ENCODE assay signal across 23 mouse cellular contexts in the genomic region with DNA sequence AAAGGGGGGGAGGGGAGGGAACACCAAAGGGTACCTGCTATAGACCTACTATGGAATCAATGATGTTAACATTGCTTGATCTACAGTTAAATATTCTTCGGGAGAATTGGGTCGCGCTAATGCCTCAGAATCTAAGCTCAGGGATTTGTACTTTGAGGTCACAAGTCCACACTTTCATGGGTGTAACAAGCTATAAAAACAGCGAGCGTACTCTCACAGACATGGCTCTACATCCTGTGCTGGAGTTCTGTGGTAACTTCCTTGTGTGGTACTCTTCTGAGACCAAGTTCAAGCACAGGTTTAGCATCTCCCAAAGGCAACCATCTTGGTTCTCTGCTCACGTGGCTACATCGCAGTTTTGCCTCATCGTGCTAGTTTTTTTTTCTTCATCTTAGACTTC.
DNase-seq lines count a peak whose midpoint lies in the region; ATAC-seq and TF ChIP-seq lines count a peak whose summit lies in the region.
"Had no signal": no experiment of that assay in that cellular context is flagged by ENCODE, and none has a peak within 500 bp of the region (broad histone marks: within the 10 kb centered on the region; RNA-seq: fewer than 3 reads in every experiment).

No protein-coding gene starts in this region.

- WGBS in heart, embryonic 10.5 days: 94% methylated on average over 8 of the region's 8 CpGs
- WGBS in intestine, postnatal 0 days: 72% methylated on average over 8 of the region's 8 CpGs
- 89% methylated on average over 8 of the region's 8 CpGs for WGBS in intestine, embryonic 15.5 days
- WGBS in large intestine, adult 2 months: 59% methylated on average over 8 of the region's 8 CpGs

- no peaks in the 10 kb centered on the region for H3K9me3 ChIP-seq in heart, embryonic 10.5 days
- H3K9me3 ChIP-seq in intestine, postnatal 0 days (ENCODE audit: control insufficient read depth): no peaks in the 10 kb centered on the region
- no peaks in the 10 kb centered on the region for H3K9me3 ChIP-seq in intestine, embryonic 15.5 days
- H3K9me3 ChIP-seq: embryonic facial prominence, embryonic 10.5 days; embryonic facial prominence, embryonic 12.5 days had no signal

- H3K4me2 ChIP-seq in intestine, postnatal 0 days (replicated peaks; ENCODE audit: low read depth): peak overlapping the region; percentile 13; the same call in 1 of the 2 replicates
- H3K4me2 ChIP-seq in intestine, embryonic 15.5 days (replicated peaks): no peak overlapping the region
- H3K4me2 ChIP-seq: embryonic facial prominence, embryonic 12.5 days had no signal

- no peak overlapping the region for H3K27ac ChIP-seq in heart, embryonic 10.5 days
- no peak overlapping the region for H3K27ac ChIP-seq in intestine, postnatal 0 days (ENCODE audit: low read depth, low read length)
- H3K27ac ChIP-seq in intestine, embryonic 15.5 days: no peak overlapping the region
- H3K27ac ChIP-seq: embryonic facial prominence, embryonic 10.5 days; embryonic facial prominence, embryonic 12.5 days had no signal

- H3K4me1 ChIP-seq in heart, embryonic 10.5 days: peaks cover 18% of the 10 kb centered on the region; the same call in 1 of the 2 replicates
- no peaks in the 10 kb centered on the region for H3K4me1 ChIP-seq in intestine, postnatal 0 days (replicated peaks; ENCODE audit: control insufficient read depth, insufficient read depth, low read length)
- 0 out of 2 replicates have a peak, but pooled peaks cover 2% of the 10 kb centered on the region for H3K4me1 ChIP-seq in intestine, embryonic 15.5 days (replicated peaks)
- H3K4me1 ChIP-seq: embryonic facial prominence, embryonic 12.5 days had no signal

- no peak for TF ChIP-seq CTCF in intestine, postnatal 0 days (IDR thresholded peaks at IDR 0.05; ENCODE audit: low read depth)

- H3K27me3 ChIP-seq in heart, embryonic 10.5 days (ENCODE audit: insufficient read depth, poor library complexity, severe bottlenecking): no peaks in the 10 kb centered on the region
- no peaks in the 10 kb centered on the region for H3K27me3 ChIP-seq in intestine, postnatal 0 days (replicated peaks; ENCODE audit: control insufficient read depth, insufficient read depth, low read length)
- H3K27me3 ChIP-seq in intestine, embryonic 15.5 days (replicated peaks): no peaks in the 10 kb centered on the region
- H3K27me3 ChIP-seq: CH12.LX; embryonic facial prominence, embryonic 12.5 days; Patski had no signal

- H3K36me3 ChIP-seq in heart, embryonic 10.5 days: no peaks in the 10 kb centered on the region
- H3K36me3 ChIP-seq in intestine, postnatal 0 days (ENCODE audit: control insufficient read depth, insufficient read depth): no peaks in the 10 kb centered on the region
- no peaks in the 10 kb centered on the region for H3K36me3 ChIP-seq in intestine, embryonic 15.5 days
- H3K36me3 ChIP-seq: embryonic facial prominence, embryonic 10.5 days; embryonic facial prominence, embryonic 12.5 days; G1E had no signal

- H3K9ac ChIP-seq in intestine, postnatal 0 days (ENCODE audit: low read depth, low read length): no peak overlapping the region
- no peak overlapping the region for H3K9ac ChIP-seq in intestine, embryonic 15.5 days
- H3K9ac ChIP-seq: embryonic facial prominence, embryonic 12.5 days had no signal

- no peak overlapping the region for H3K4me3 ChIP-seq in heart, embryonic 10.5 days
- no peak overlapping the region for H3K4me3 ChIP-seq in intestine, postnatal 0 days (ENCODE audit: low read depth, low read length)
- H3K4me3 ChIP-seq in intestine, embryonic 15.5 days (replicated peaks): no peak overlapping the region
- H3K4me3 ChIP-seq: embryonic facial prominence, embryonic 10.5 days; embryonic facial prominence, embryonic 12.5 days had no signal

- peak; percentile 51 for DNase-seq in heart, adult 11 months
- no peak for DNase-seq in heart, embryonic 10.5 days (ENCODE audit: low spot score)
- DNase-seq in large intestine, adult 2 months (ENCODE audit: low read depth, low spot score): peak; percentile 52
- DNase-seq: adrenal gland, adult 8-10 months; adrenal gland, postnatal 14 days; adrenal gland, postnatal 36 days; B cell, adult 2 months; cerebellum, adult 11-12 months; cerebellum, adult 2 months; cerebellum, adult 9-10 months; cerebellum, postnatal 10 days; cerebellum, postnatal 25 days had no signal

- peak; percentile 57 for ATAC-seq in intestine, postnatal 0 days
- ATAC-seq in intestine, embryonic 15.5 days: no peak
- ATAC-seq: activated CD4-positive, CD25-positive, alpha-beta regulatory T cell, adult 4 months; CD4-positive, CD25-positive, alpha-beta regulatory T cell, adult 4 months; forebrain, embryonic 14.5 days; forebrain, embryonic 16.5 days; Patski had no signal
